Mouse (Mus musculus) neural tube, embryonic 14.5 days (tissue): ENCODE data around the gene Ube2k. TPM values are rescaled to one million over a fixed set of nuclear protein-coding genes. Genes with fewer than 3 reads are reported as not detected.

Experiments
- ATAC-seq: fragments of 200-750 bp; cut with Nextera tagmentation; 2 replicates; pipeline ENCODE4 v1.8.0; 2017; ENCODE audit warnings: low read depth, mild to moderate bottlenecking, moderate TSS enrichment, moderate library complexity
- H3K27ac ChIP-seq: fragments of 300-500 bp; sonication (generic); 2 replicates; pipeline ENCODE4 v1.5.1; 2014; ENCODE audit warnings: low read depth, mild to moderate bottlenecking, control low read depth, low read length, moderate library complexity, mixed read lengths
- H3K27me3 ChIP-seq: fragments of 300-500 bp; sonication (generic); 2 replicates; pipeline ENCODE4 v1.6.1; 2014; ENCODE audit warnings: low read length; ENCODE audit not compliant: control insufficient read depth, insufficient read depth
- H3K36me3 ChIP-seq: fragments of 300-500 bp; sonication (generic); 2 replicates; pipeline ENCODE4 v1.6.1; 2014; ENCODE audit warnings: low read length, mixed read lengths; ENCODE audit not compliant: control insufficient read depth, insufficient read depth
- H3K4me1 ChIP-seq: fragments of 300-500 bp; sonication (generic); 2 replicates; pipeline ENCODE4 v1.6.1; 2014; ENCODE audit warnings: low read length; ENCODE audit not compliant: control insufficient read depth, insufficient read depth
- H3K4me2 ChIP-seq: fragments of 300-500 bp; sonication (generic); 2 replicates; pipeline ENCODE4 v1.6.1; 2014; ENCODE audit warnings: mild to moderate bottlenecking, low read depth, low read length, control low read depth
- H3K4me3 ChIP-seq: fragments of 300-500 bp; sonication (generic); 2 replicates; pipeline ENCODE4 v1.5.1; 2014; ENCODE audit warnings: low read depth, low read length, control low read depth, mixed read lengths
- H3K9ac ChIP-seq: fragments of 300-500 bp; sonication (generic); replicated peaks from 2 replicates; pipeline ENCODE4 v1.6.1; 2014; ENCODE audit warnings: low read depth, mild to moderate bottlenecking, control low read depth, low read length, mixed read lengths
- H3K9me3 ChIP-seq: fragments of 300-500 bp; sonication (generic); 2 replicates; pipeline ENCODE4 v1.6.1; 2016; ENCODE audit warnings: low read length; ENCODE audit not compliant: control insufficient read depth
- WGBS: fragments of 180-500 bp; shearing (Covaris S2); extraction: QIAGEN DNeasy Blood & Tissue Kit; methylation state at CpG from one replicate; pipeline ENCODE4 v1.1.7; 2014; 5-methylcytosine and 5-hydroxymethylcytosine counted together
- polyA plus RNA-seq: library from polyadenylated mRNA; unstranded; fragments of >200 nt; fragmentation: Nextera tagmentation; extraction: Ambion mirVana; gene quantifications from 2 replicates; pipeline ENCODE4 v1.2.1, GENCODE M21; 2014

Gene Ube2k
- 143 and 179 TPM in 2 replicates for polyA plus RNA-seq

DNA sequence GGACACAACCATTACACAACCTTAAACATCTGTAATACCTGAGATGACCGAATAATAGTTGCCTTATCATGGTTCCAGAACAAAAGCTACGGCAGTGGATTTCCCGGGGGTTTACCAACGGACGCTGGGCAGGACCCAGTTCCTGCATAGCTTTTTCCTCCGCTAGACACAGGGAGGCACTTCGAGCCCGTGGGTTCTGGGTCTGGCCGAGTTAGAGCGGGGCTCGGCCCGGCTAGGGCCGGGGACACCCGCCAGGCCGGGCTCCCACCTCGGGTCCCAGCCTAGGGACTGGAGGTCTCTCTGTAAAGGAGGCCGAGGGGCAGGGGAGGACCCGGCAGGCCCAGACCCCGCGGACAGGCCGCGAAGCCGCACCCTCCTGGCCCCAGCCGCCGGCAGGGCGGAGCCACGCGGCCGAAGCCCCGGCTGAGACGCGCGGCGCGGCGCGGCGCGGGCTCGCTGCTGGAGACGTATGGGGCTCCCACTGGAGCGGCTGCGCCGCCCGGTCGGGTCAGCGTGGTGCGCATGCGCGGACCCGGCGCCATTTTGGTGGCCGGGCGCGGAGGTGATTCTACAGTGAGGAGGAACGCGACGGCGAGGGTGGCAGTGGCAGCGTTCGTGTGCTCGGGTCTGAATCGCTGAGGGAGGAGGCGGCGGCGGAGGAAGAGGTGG lies at the start of gene Ube2k, which contains the start of gene Smim14:
TSS of gene Ube2k (plus strand) at position 483 of the 669 bp plus-strand sequence.
TSS of gene Smim14 (minus strand) at position 434 of the 669 bp plus-strand sequence.
- Histone ChIP-seq H3K4me1 (peaks cover 9% of the 10 kb centered on the region), H3K4me2 (peak within 1 kb of the TSS; percentile 77), H3K9me3 (no peaks in the 10 kb centered on the region), H3K4me3 (peak within 1 kb of the TSS; percentile 99), H3K27me3 (no peaks in the 10 kb centered on the region; the same call in 1 of the 2 replicates), H3K9ac (peak within 1 kb of the TSS; percentile 92), H3K36me3 (no peaks in the 10 kb centered on the region), H3K27ac (peak within 1 kb of the TSS; percentile 97)
- ATAC-seq: peak; percentile 95
- under 1% methylated on average over 55 of the region's 66 CpGs for WGBS

GRCm38 (mm10) chr5:65487381-65487780 lies 49.7 kb upstream of the Ube2k start:
- no peak overlapping the region for H3K9ac ChIP-seq
- H3K9me3 ChIP-seq: no peaks in the 10 kb centered on the region
- peaks cover 9% of the 10 kb centered on the region; the same call in 1 of the 2 replicates for H3K4me1 ChIP-seq
- no peak for ATAC-seq
- no peaks in the 10 kb centered on the region for H3K27me3 ChIP-seq
- WGBS: 83% methylated on average over 10 of the region's 10 CpGs
- H3K4me2 ChIP-seq: no peak overlapping the region
- H3K27ac ChIP-seq: no peak overlapping the region
- H3K36me3 ChIP-seq: no peaks in the 10 kb centered on the region
- H3K4me3 ChIP-seq: no peak overlapping the region

- Histone ChIP-seq H3K4me2 (no peak overlapping the region), H3K4me3 (no peak overlapping the region), H3K27ac (no peak overlapping the region), H3K9ac (no peak overlapping the region), H3K9me3 (no peaks in the 10 kb centered on the region), H3K36me3 (no peaks in the 10 kb centered on the region), H3K4me1 (peaks cover 13% of the 10 kb centered on the region; the same call in 1 of the 2 replicates), H3K27me3 (no peaks in the 10 kb centered on the region)
- WGBS: 82% methylated on average over 7 of the region's 7 CpGs
- ATAC-seq: no peak
Observed at GRCm38 (mm10) chr5:65488725-65489124, 48.3 kb upstream of the Ube2k start.

DNA sequence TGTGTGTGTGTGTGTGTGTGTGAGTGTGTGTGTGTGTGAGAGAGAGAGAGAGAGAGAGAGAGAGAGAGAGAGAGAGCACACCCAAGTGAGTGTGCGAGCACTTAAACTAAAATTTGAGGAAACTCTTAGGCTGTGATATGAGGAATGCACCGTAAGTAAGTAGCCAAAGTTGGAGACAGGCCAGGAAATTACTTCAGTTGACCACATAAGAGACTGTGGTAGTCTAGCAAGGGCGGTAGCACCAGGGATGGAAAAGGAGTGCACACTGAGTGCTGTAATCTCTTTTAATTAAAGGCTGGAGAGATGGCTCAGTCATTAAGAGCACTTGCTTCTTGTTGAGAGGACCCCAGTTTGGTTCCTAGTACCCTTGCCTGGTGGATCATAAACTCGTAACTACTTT lies 47.2 kb upstream of the Ube2k start:
- Histone ChIP-seq H3K27me3 (no peaks in the 10 kb centered on the region), H3K27ac (no peak overlapping the region), H3K4me2 (no peak overlapping the region), H3K9me3 (no peaks in the 10 kb centered on the region), H3K36me3 (no peaks in the 10 kb centered on the region), H3K4me1 (peaks cover 13% of the 10 kb centered on the region; the same call in 1 of the 2 replicates), H3K9ac (no peak overlapping the region), H3K4me3 (no peak overlapping the region)
- WGBS: 82% methylated on average over 4 of the region's 4 CpGs
- ATAC-seq: no peak

GRCm38 (mm10) chr5:65491767-65492715 lies 45.0 kb upstream of the Ube2k start:
- Histone ChIP-seq H3K4me1 (peaks cover 13% of the 10 kb centered on the region; the same call in 1 of the 2 replicates), H3K9ac (peak overlapping the region; percentile 98), H3K9me3 (no peaks in the 10 kb centered on the region), H3K4me2 (peak overlapping the region; percentile 93), H3K27me3 (no peaks in the 10 kb centered on the region), H3K27ac (peak overlapping the region; percentile 96), H3K4me3 (peak overlapping the region; percentile 94), H3K36me3 (no peaks in the 10 kb centered on the region)
- peak; percentile 84 for ATAC-seq
- WGBS: under 1% methylated on average over 57 of the region's 57 CpGs

GRCm38 (mm10) chr5:65492716-65493531 lies 44.1 kb upstream of the Ube2k start, which contains the start of gene Gm43552:
Gene Gm43552 (minus strand): TSS chr5:65492833.
- ATAC-seq: peak; percentile 96
- Histone ChIP-seq H3K9ac (peak within 1 kb of the TSS; percentile 98), H3K9me3 (no peaks in the 10 kb centered on the region), H3K4me1 (peaks cover 13% of the 10 kb centered on the region; the same call in 1 of the 2 replicates), H3K27ac (peak within 1 kb of the TSS; percentile 96), H3K36me3 (no peaks in the 10 kb centered on the region), H3K27me3 (no peaks in the 10 kb centered on the region), H3K4me3 (peak within 1 kb of the TSS; percentile 94), H3K4me2 (peak within 1 kb of the TSS; percentile 93)
- WGBS: under 1% methylated on average over 61 of the region's 69 CpGs

DNA sequence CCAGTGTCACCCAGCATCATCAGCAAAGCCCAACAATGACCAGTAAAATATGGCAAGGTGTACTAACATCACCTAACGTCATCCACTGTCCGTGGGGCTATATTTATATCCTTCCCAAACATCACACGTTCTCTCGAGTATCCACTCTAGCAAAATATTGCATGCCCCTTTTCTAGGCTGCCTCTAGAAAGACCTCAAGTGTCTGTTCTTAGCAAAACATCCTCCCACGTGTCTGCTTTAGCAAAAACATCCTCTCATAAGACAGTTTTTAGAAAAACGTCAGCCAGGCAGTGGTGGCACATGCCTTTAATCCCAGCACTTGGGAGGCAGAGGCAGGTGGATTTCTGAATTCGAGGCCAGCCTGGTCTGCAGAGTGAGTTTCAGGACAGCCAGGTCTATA lies 36.8 kb upstream of the Ube2k start:
- 90% methylated on average over 7 of the region's 7 CpGs for whole genome bisulfite sequencing
- Histone ChIP-seq H3K9me3 (no peaks in the 10 kb centered on the region), H3K4me1 (no peaks in the 10 kb centered on the region), H3K4me3 (no peak overlapping the region), H3K4me2 (no peak overlapping the region), H3K36me3 (no peaks in the 10 kb centered on the region), H3K27me3 (no peaks in the 10 kb centered on the region), H3K27ac (no peak overlapping the region), H3K9ac (no peak overlapping the region)
- ATAC-seq: no peak

GRCm38 (mm10) chr5:65501407-65501806 lies 35.6 kb upstream of the Ube2k start:
- no peak for ATAC-seq
- H3K9ac ChIP-seq: no peak overlapping the region
- no peak overlapping the region for H3K4me3 ChIP-seq
- no peak overlapping the region for H3K27ac ChIP-seq
- no peaks in the 10 kb centered on the region for H3K9me3 ChIP-seq
- H3K4me1 ChIP-seq: no peaks in the 10 kb centered on the region
- no peaks in the 10 kb centered on the region for H3K27me3 ChIP-seq
- WGBS: 92% methylated on average over 9 of the region's 9 CpGs
- H3K4me2 ChIP-seq: no peak overlapping the region
- no peaks in the 10 kb centered on the region for H3K36me3 ChIP-seq
